Mouse (Mus musculus) right cerebral cortex, postnatal 36 days (tissue): ENCODE results near the gene Lmo3.

ENCODE experiments used
- DNase-seq, 2 experiments: peaks; one replicate each; pipeline ENCODE4 v3.0.0; 2022; ENCODE audit warnings: low spot score in 2 of 2, mixed read lengths in 1 of 2

Lmo3 gene

GRCm38 (mm10) chr6:138422671-138423321 is 159.0 kb downstream of the Lmo3 start:
- peak; percentile 41 to 61 for DNase-seq

GRCm38 (mm10) chr6:138421931-138422531 is 159.7 kb downstream of the Lmo3 start:
- DNase-seq: no peak

GRCm38 (mm10) chr6:138421191-138421613 is 160.6 kb downstream of the Lmo3 start:
- DNase-seq: peak in 1 of 2 experiments; percentile 32

GRCm38 (mm10) chr6:138420536-138420891 is 161.3 kb downstream of the Lmo3 start:
- DNase-seq: no peak

- no peak for DNase-seq
Observed at GRCm38 (mm10) chr6:138419871-138420535, 161.8 kb downstream of the Lmo3 start.

- no peak for DNase-seq
Observed at GRCm38 (mm10) chr6:138412075-138412474, 169.7 kb downstream of the Lmo3 start.

GRCm38 (mm10) chr6:138402031-138402430 is 179.7 kb downstream of the Lmo3 start:
- DNase-seq: no peak

GRCm38 (mm10) chr6:138398836-138399235 is 182.9 kb downstream of the Lmo3 start:
- no peak for DNase-seq

- no peak for DNase-seq
Observed at GRCm38 (mm10) chr6:138391085-138391484, 190.7 kb downstream of the Lmo3 start.

GRCm38 (mm10) chr6:138388168-138388936 is 193.4 kb downstream of the Lmo3 start:
- no peak for DNase-seq

GRCm38 (mm10) chr6:138383208-138383607 is 198.6 kb downstream of the Lmo3 start:
- DNase-seq: no peak

GRCm38 (mm10) chr6:138371176-138371575 is 210.6 kb downstream of the Lmo3 start:
- no peak for DNase-seq

- no peak for DNase-seq
Observed at GRCm38 (mm10) chr6:138364111-138364510, 217.7 kb downstream of the Lmo3 start.

GRCm38 (mm10) chr6:138350587-138351345 is 231.0 kb downstream of the Lmo3 start:
- DNase-seq: peak in 1 of 2 experiments; percentile 11

- no peak for DNase-seq
Observed at GRCm38 (mm10) chr6:138346558-138346957, 235.2 kb downstream of the Lmo3 start.

GRCm38 (mm10) chr6:138335858-138336257 is 245.9 kb downstream of the Lmo3 start:
- no peak for DNase-seq

- no peak for DNase-seq
Observed at GRCm38 (mm10) chr6:138333991-138334390, 247.8 kb downstream of the Lmo3 start.

GRCm38 (mm10) chr6:138325744-138326400 is 255.9 kb downstream of the Lmo3 start:
- no peak for DNase-seq

- no peak for DNase-seq
Observed at GRCm38 (mm10) chr6:138325145-138325544, 256.6 kb downstream of the Lmo3 start.

- no peak for DNase-seq
Observed at GRCm38 (mm10) chr6:138323325-138323724, 258.4 kb downstream of the Lmo3 start.

GRCm38 (mm10) chr6:138320190-138320737 is 261.5 kb downstream of the Lmo3 start:
- DNase-seq: no peak
